Mouse (Mus musculus) forebrain, embryonic 11.5 days (tissue): Measurements from ENCODE around the gene Gm21970. TPM values are rescaled to one million over a fixed set of nuclear protein-coding genes. Genes with fewer than 3 reads are reported as not detected.

Source experiments
- ATAC-seq: fragments of 200-750 bp; cut with Nextera tagmentation; replicated peaks from 2 replicates; pipeline ENCODE4 v1.8.0; 2017; ENCODE audit warnings: moderate TSS enrichment; ENCODE audit not compliant: low FRiP score
- DNase-seq: peaks from one replicate; pipeline ENCODE4 v3.0.0-alpha.2; 2017; ENCODE audit warnings: low spot score
- H3K27ac ChIP-seq: fragments of 300-500 bp; sonication (generic); 2 replicates; pipeline ENCODE4 v1.5.1; 2014; ENCODE audit warnings: low read depth, low read length
- H3K27me3 ChIP-seq: fragments of 300-500 bp; sonication (generic); 2 replicates; pipeline ENCODE4 v1.6.1; 2014; ENCODE audit warnings: mild to moderate bottlenecking, low read length, mixed read lengths; ENCODE audit not compliant: control insufficient read depth, insufficient read depth
- H3K36me3 ChIP-seq: fragments of 300-500 bp; sonication (generic); 2 replicates; pipeline ENCODE4 v1.6.1; 2014; ENCODE audit warnings: mild to moderate bottlenecking, low read length, moderate library complexity, mixed read lengths; ENCODE audit not compliant: control insufficient read depth, insufficient read depth
- H3K4me1 ChIP-seq: fragments of 300-500 bp; sonication (generic); replicated peaks from 2 replicates; pipeline ENCODE4 v1.6.1; 2014; ENCODE audit warnings: low read length, mixed read lengths; ENCODE audit not compliant: control insufficient read depth, insufficient read depth
- H3K4me2 ChIP-seq: fragments of 300-500 bp; sonication (generic); 2 replicates; pipeline ENCODE4 v1.6.1; 2014; ENCODE audit warnings: low read depth, mild to moderate bottlenecking, low read length, moderate library complexity, mixed read lengths; ENCODE audit not compliant: severe bottlenecking
- H3K4me3 ChIP-seq: fragments of 300-500 bp; sonication (generic); 2 replicates; pipeline ENCODE4 v1.5.1; 2014; ENCODE audit warnings: low read depth, low read length
- H3K9ac ChIP-seq: fragments of 300-500 bp; sonication (generic); 2 replicates; pipeline ENCODE4 v1.6.1; 2014; ENCODE audit warnings: low read length
- H3K9me3 ChIP-seq: fragments of 300-500 bp; sonication (generic); 2 replicates; pipeline ENCODE4 v1.6.1; 2016; ENCODE audit warnings: low read length, mixed read lengths; ENCODE audit not compliant: control insufficient read depth
- WGBS: fragments of 180-500 bp; shearing (Covaris S2); extraction: QIAGEN DNeasy Blood & Tissue Kit; methylation state at CpG from one replicate; pipeline ENCODE4 v1.1.7; 2014; 5-methylcytosine and 5-hydroxymethylcytosine counted together
- polyA plus RNA-seq: library from polyadenylated mRNA; unstranded; fragments of >200 nt; fragmentation: Nextera tagmentation; extraction: Ambion mirVana; gene quantifications from 2 replicates; pipeline ENCODE4 v1.2.1, GENCODE M21; 2014

The Gm21970 gene
- polyA plus RNA-seq, 1 experiment from 2014 or later, result 1.0 TPM

DNA sequence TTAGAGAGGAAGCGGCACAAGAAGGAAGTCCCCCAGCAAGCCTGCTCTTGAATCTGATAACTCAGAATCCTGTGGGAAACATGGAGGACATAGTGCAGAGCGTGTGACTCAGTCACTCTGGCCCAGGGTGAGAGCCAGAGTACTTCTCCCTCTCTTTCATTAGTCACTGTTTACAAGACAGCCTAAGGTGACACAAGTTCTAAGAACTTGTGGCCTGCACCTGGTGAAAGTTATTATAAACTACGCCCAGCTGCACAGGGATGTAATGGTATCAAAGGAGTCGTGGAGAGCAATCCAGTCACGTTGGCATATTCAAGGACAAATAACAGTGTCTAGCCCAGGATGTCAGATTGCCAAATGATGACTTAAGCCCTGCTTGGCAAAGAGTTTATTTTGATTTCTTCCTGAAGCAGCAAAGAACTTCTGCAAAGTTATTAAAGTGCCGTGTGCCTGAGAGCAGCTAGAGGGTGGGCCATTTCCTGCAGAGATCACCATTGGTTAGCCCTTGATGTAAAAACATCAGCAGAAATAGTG is 60.9 kb downstream of the Gm21970 start:
- H3K9me3 ChIP-seq, result no peaks in the 10 kb centered on the region
- H3K4me3 ChIP-seq, result no peak overlapping the region
- ATAC-seq, result no peak
- H3K27ac ChIP-seq, result no peak overlapping the region
- H3K4me1 ChIP-seq, result no peaks in the 10 kb centered on the region
- no peak overlapping the region for H3K4me2 ChIP-seq
- DNase-seq, result no peak
- no peaks in the 10 kb centered on the region for H3K27me3 ChIP-seq
- 80% methylated on average over 6 of the region's 6 CpGs for WGBS
- no peak overlapping the region for H3K9ac ChIP-seq
- no peaks in the 10 kb centered on the region for H3K36me3 ChIP-seq

DNA sequence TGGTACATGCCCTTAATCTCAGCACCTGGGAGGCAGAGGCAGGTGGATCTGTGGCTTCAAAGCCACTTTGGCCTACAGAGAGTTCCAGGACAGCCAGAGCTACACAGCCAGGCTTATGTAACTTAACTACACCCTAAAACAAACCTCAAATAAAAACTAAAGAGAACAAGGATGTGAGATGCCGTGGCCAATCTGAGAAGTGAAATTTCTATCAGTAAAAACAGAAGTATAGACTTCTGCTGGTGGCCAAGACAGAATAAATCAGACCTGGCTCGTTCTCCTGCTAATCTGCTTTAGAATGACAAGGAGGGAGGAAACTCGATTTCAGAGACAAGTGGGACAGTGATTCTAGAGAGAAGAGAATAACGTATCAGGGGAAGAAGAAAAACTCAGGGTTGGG is 64.3 kb downstream of the Gm21970 start:
- Histone ChIP-seq H3K27ac (no peak overlapping the region), H3K4me2 (no peak overlapping the region), H3K4me3 (no peak overlapping the region), H3K9ac (no peak overlapping the region), H3K9me3 (no peaks in the 10 kb centered on the region), H3K4me1 (no peaks in the 10 kb centered on the region), H3K36me3 (no peaks in the 10 kb centered on the region), H3K27me3 (no peaks in the 10 kb centered on the region)
- WGBS, result 81% methylated on average over 4 of the region's 4 CpGs
- DNase-seq, result no peak
- no peak for ATAC-seq

GRCm38 (mm10) chr16:91458301-91458746 is 66.8 kb downstream of the Gm21970 start:
- Histone ChIP-seq H3K9ac (no peak overlapping the region), H3K27ac (no peak overlapping the region), H3K4me3 (no peak overlapping the region), H3K9me3 (no peaks in the 10 kb centered on the region), H3K27me3 (no peaks in the 10 kb centered on the region), H3K4me1 (no peaks in the 10 kb centered on the region), H3K36me3 (no peaks in the 10 kb centered on the region), H3K4me2 (no peak overlapping the region)
- DNase-seq (no peak), ATAC-seq (no peak)
- 88% methylated on average over 21 of the region's 21 CpGs for WGBS

- Histone ChIP-seq H3K9ac (no peak overlapping the region), H3K27me3 (no peaks in the 10 kb centered on the region), H3K4me1 (no peaks in the 10 kb centered on the region), H3K27ac (no peak overlapping the region), H3K36me3 (no peaks in the 10 kb centered on the region), H3K4me2 (no peak overlapping the region), H3K9me3 (no peaks in the 10 kb centered on the region), H3K4me3 (no peak overlapping the region)
- no peak for ATAC-seq
- WGBS, result 48% methylated on average over 5 of the region's 5 CpGs
- DNase-seq, result no peak
Observed at GRCm38 (mm10) chr16:91458976-91459375, 67.5 kb downstream of the Gm21970 start.

DNA sequence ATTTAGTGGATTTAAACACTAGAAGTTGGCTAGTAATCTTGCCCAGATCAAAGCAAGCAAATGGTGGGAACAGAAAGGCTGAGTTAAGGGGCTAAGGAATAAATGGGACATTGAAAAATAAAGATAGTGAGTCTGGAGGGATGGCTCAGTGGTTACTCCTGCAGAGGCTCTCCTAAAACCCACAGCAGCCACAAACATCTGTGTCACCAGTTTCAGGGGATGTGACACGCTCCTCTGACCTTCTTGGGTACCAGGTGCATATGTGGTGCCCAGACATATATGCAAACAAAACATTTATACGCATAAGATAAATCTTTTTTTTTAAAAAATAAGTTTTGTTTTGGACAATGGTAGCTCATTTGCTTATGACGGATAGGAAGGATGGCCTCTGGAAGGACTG is 67.9 kb downstream of the Gm21970 start:
- WGBS, result 93% methylated on average over 3 of the region's 3 CpGs
- DNase-seq, result no peak
- Histone ChIP-seq H3K9ac (no peak overlapping the region), H3K27ac (no peak overlapping the region), H3K4me1 (no peaks in the 10 kb centered on the region), H3K36me3 (no peaks in the 10 kb centered on the region), H3K9me3 (no peaks in the 10 kb centered on the region), H3K4me3 (no peak overlapping the region), H3K4me2 (no peak overlapping the region), H3K27me3 (no peaks in the 10 kb centered on the region)
- ATAC-seq, result no peak

GRCm38 (mm10) chr16:91459841-91460370 is 68.4 kb downstream of the Gm21970 start:
- ATAC-seq, result no peak
- no peak for DNase-seq
- H3K27me3 ChIP-seq, result no peaks in the 10 kb centered on the region
- H3K9ac ChIP-seq, result no peak overlapping the region
- no peak overlapping the region for H3K4me3 ChIP-seq
- H3K36me3 ChIP-seq, result no peaks in the 10 kb centered on the region
- no peak overlapping the region for H3K27ac ChIP-seq
- H3K4me2 ChIP-seq, result no peak overlapping the region
- H3K4me1 ChIP-seq, result no peaks in the 10 kb centered on the region
- WGBS, result 77% methylated on average over 11 of the region's 11 CpGs
- no peaks in the 10 kb centered on the region for H3K9me3 ChIP-seq

- H3K4me1 ChIP-seq, result peaks cover 6% of the 10 kb centered on the region
- no peaks in the 10 kb centered on the region for H3K27me3 ChIP-seq
- no peak overlapping the region for H3K4me2 ChIP-seq
- DNase-seq (no peak), ATAC-seq (no peak)
- no peak overlapping the region for H3K9ac ChIP-seq
- no peak overlapping the region for H3K4me3 ChIP-seq
- 75% methylated on average over 11 of the region's 11 CpGs for WGBS
- no peak overlapping the region for H3K27ac ChIP-seq
- no peaks in the 10 kb centered on the region for H3K9me3 ChIP-seq
- no peaks in the 10 kb centered on the region for H3K36me3 ChIP-seq
Observed at GRCm38 (mm10) chr16:91461066-91461638, 69.6 kb downstream of the Gm21970 start.

- Histone ChIP-seq H3K36me3 (no peaks in the 10 kb centered on the region), H3K27ac (no peak overlapping the region), H3K9ac (no peak overlapping the region), H3K4me3 (no peak overlapping the region), H3K4me1 (peaks cover 8% of the 10 kb centered on the region), H3K4me2 (no peak overlapping the region), H3K27me3 (no peaks in the 10 kb centered on the region), H3K9me3 (no peaks in the 10 kb centered on the region)
- WGBS, result 71% methylated on average over 9 of the region's 9 CpGs
- no peak for DNase-seq
- ATAC-seq, result no peak
Observed at GRCm38 (mm10) chr16:91461773-91462181, 70.3 kb downstream of the Gm21970 start.

DNA sequence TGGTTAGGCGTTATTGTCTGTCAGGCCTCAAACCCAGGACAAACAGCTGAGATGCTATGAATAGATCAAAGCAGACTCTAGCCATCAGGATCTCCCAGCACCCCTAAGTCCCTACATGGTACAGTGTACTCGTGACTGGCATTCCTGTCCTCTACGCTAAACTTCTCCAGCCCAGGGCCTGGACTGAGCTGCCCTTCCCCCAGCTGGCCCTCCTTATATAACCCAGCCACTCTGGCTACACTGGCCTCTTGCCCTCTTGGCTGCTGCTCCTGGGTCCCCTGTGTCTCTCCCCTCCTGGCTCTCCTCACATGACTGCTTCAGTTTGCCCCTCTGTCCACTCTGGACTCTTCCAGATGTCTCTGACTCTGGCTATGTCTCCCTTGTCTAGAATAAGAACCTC is 71.1 kb downstream of the Gm21970 start:
- Histone ChIP-seq H3K9me3 (no peaks in the 10 kb centered on the region), H3K4me1 (peaks cover 8% of the 10 kb centered on the region), H3K27ac (no peak overlapping the region), H3K4me3 (no peak overlapping the region), H3K9ac (no peak overlapping the region), H3K27me3 (no peaks in the 10 kb centered on the region), H3K4me2 (no peak overlapping the region), H3K36me3 (no peaks in the 10 kb centered on the region)
- 82% methylated on average over 3 of the region's 3 CpGs for WGBS
- ATAC-seq, result no peak
- DNase-seq, result no peak
